Mouse (Mus musculus) liver, embryonic 14.5 days (tissue): ENCODE measurements at regions not wholly inside any gene's neighbourhood (a gene's known extent, or its start where the extent isn't known, plus 50 kb on each side); places are given as distances from the start of the nearest gene placed in this dataset.
A peak's percentile ranks its signal among the peaks of the same experiment; 100 is the strongest.

Source experiments
- ATAC-seq: fragments of 200-750 bp; cut with Nextera tagmentation; 2 replicates; pipeline ENCODE4 v1.8.0; 2017; ENCODE audit warnings: moderate number of reproducible peaks, mild to moderate bottlenecking, moderate library complexity; ENCODE audit not compliant: insufficient read depth
- DNase-seq, 3 experiments: peaks; one replicate each; pipeline ENCODE4 v3.0.0-alpha.2; 2012 to 2013; ENCODE audit warnings: low read depth in 3 of 3, low spot score in 3 of 3
- H3K27ac ChIP-seq: fragments of 300-500 bp; sonication (generic); 2 replicates; pipeline ENCODE4 v1.5.1; 2014; ENCODE audit warnings: moderate library complexity, mild to moderate bottlenecking, control low read depth, inconsistent platforms
- H3K27me3 ChIP-seq: fragments of 300-500 bp; sonication (generic); 2 replicates; pipeline ENCODE4 v1.6.1; 2014; ENCODE audit warnings: mild to moderate bottlenecking, low read length, moderate library complexity; ENCODE audit not compliant: control insufficient read depth, insufficient read depth
- H3K36me3 ChIP-seq: fragments of 300-500 bp; sonication (generic); replicated peaks from 2 replicates; pipeline ENCODE4 v1.6.1; 2014; ENCODE audit warnings: low read depth; ENCODE audit not compliant: control insufficient read depth, insufficient read depth
- H3K4me1 ChIP-seq, 2 experiments: fragments of 200-500 bp in 1 of 2; fragments of 300-500 bp in 1 of 2; sonication (generic) in 1 of 2; replicated peaks; 2 replicates each; pipeline ENCODE4 v1.6.1; 2012 to 2014; ENCODE audit warnings: antibody characterized with exemption in 1 of 2, inconsistent platforms in 1 of 2, low read length in 1 of 2; ENCODE audit not compliant: control insufficient read depth in 2 of 2, insufficient read depth in 2 of 2
- H3K4me2 ChIP-seq: fragments of 300-500 bp; sonication (generic); 2 replicates; pipeline ENCODE4 v1.6.1; 2014; ENCODE audit warnings: low read depth, mild to moderate bottlenecking, control low read depth, moderate library complexity
- H3K4me3 ChIP-seq, 2 experiments: fragments of 200-500 bp in 1 of 2; fragments of 300-500 bp in 1 of 2; sonication (generic) in 1 of 2; 2 replicates each; pipeline ENCODE4 v1.5.1; 2012 to 2014; ENCODE audit warnings: low read depth in 2 of 2, low read length in 2 of 2, mild to moderate bottlenecking in 2 of 2, control low read depth in 1 of 2, inconsistent platforms in 1 of 2, moderate library complexity in 1 of 2; ENCODE audit not compliant: insufficient read depth in 1 of 2
- H3K9ac ChIP-seq: fragments of 300-500 bp; sonication (generic); replicated peaks from 2 replicates; pipeline ENCODE4 v1.6.1; 2014; ENCODE audit warnings: mild to moderate bottlenecking, control low read depth, moderate library complexity
- H3K9me3 ChIP-seq: fragments of 300-500 bp; sonication (generic); 2 replicates; pipeline ENCODE4 v1.6.1; 2016; ENCODE audit warnings: low read length, mixed read lengths; ENCODE audit not compliant: control insufficient read depth
- CTCF ChIP-seq: IDR thresholded peaks from 2 replicates; pipeline ENCODE4 v1.5.1; 2016; ENCODE audit warnings: antibody characterized with exemption, low read depth, control low read depth
- EP300 ChIP-seq: IDR thresholded peaks from 2 replicates; pipeline ENCODE4 v1.6.1; 2016; ENCODE audit warnings: antibody characterized with exemption, low read depth
- WGBS: fragments of 180-500 bp; shearing (Covaris S2); extraction: QIAGEN DNeasy Blood & Tissue Kit; methylation state at CpG from one replicate; pipeline ENCODE4 v1.1.7; 2014; ENCODE audit not compliant: insufficient replicate concordance; 5-methylcytosine and 5-hydroxymethylcytosine counted together

- Histone ChIP-seq H3K27me3 (no peaks in the 10 kb centered on the region), H3K4me2 (no peak overlapping the region), H3K4me1 (no peaks in the 10 kb centered on the region), H3K9ac (no peak overlapping the region), H3K27ac (no peak overlapping the region), H3K4me3 (no peak overlapping the region), H3K36me3 (no peaks in the 10 kb centered on the region), H3K9me3 (no peaks in the 10 kb centered on the region)
- TF ChIP-seq EP300 (no peak), CTCF (no peak)
- no peak for DNase-seq
- ATAC-seq = no peak
- WGBS = 59% methylated on average over 10 of the region's 10 CpGs
Measured at GRCm38 (mm10) chrX:21393212-21393611, 91.1 kb upstream of the Agtr2 start.

- Histone ChIP-seq H3K4me1 (no peaks in the 10 kb centered on the region), H3K9me3 (no peaks in the 10 kb centered on the region), H3K4me3 (no peak overlapping the region), H3K36me3 (no peaks in the 10 kb centered on the region), H3K27ac (no peak overlapping the region), H3K9ac (no peak overlapping the region), H3K4me2 (no peak overlapping the region), H3K27me3 (no peaks in the 10 kb centered on the region)
- peak; percentile 38; the same call in 1 of the 2 replicates for TF ChIP-seq CTCF
- no peak for TF ChIP-seq EP300
- ATAC-seq (no peak), DNase-seq (no peak)
- 40% methylated on average over 4 of the region's 4 CpGs for WGBS
Measured at GRCm38 (mm10) chrX:21424797-21425196, 59.5 kb upstream of the Agtr2 start.

DNA sequence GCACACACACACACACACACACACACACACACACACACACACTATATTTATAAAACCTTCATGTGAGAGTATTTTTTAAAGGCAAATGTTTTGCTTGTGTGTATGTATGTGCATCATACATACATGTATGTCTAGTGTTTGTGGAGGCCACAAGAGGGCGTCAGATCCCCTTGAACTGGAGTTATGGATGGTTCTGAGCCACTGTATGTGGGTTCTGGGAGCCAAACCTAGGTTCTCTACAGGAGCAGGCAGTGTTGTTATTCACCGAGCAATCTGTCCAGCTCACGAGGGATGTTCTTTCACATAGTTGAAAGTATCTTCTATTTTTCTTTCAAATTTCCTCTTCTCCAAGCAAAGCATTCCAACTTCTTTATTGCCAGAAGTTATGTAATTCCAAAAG lies 56.3 kb upstream of the Agtr2 start:
- Histone ChIP-seq H3K4me3 (no peak overlapping the region), H3K27ac (no peak overlapping the region), H3K27me3 (no peaks in the 10 kb centered on the region), H3K4me1 (no peaks in the 10 kb centered on the region), H3K36me3 (no peaks in the 10 kb centered on the region), H3K9me3 (no peaks in the 10 kb centered on the region), H3K4me2 (no peak overlapping the region), H3K9ac (no peak overlapping the region)
- 44% methylated on average over 3 of the region's 3 CpGs for WGBS
- TF ChIP-seq CTCF (no peak), EP300 (no peak)
- ATAC-seq (no peak), DNase-seq (no peak)

DNA sequence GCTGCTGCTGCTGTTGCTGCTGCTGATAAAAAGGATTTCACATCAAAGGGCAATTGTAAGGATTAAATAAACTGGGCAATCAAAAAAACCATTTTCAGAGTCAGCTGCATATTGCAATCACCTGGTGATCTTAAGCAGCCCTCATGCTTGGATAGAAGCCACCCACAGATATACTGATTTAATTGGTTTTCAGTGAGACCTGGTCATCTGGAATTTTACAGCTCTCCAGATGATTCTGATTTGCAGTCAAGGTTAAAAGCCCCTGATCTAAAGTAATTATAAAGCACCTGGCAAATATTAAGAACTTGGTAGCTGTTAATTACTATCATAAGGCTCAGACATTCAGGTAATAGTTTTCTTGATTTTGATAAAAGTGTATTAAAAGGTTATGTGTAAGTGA lies 50.8 kb upstream of the Agtr2 start:
- H3K27ac ChIP-seq = no peak overlapping the region
- H3K9ac ChIP-seq = no peak overlapping the region
- no peak overlapping the region for H3K4me3 ChIP-seq
- DNase-seq (no peak), ATAC-seq (no peak)
- H3K36me3 ChIP-seq = no peaks in the 10 kb centered on the region
- no peak for TF ChIP-seq EP300
- no peak for TF ChIP-seq CTCF
- no peaks in the 10 kb centered on the region for H3K27me3 ChIP-seq
- no peak overlapping the region for H3K4me2 ChIP-seq
- no peaks in the 10 kb centered on the region for H3K4me1 ChIP-seq
- H3K9me3 ChIP-seq = no peaks in the 10 kb centered on the region
